Mouse (Mus musculus) liver, embryonic 14.5 days (tissue): ENCODE data around the gene Atg16l2. TPM values are rescaled to one million over a fixed set of nuclear protein-coding genes. Genes with fewer than 3 reads are reported as not detected.

ENCODE experiments used
- ATAC-seq: fragments of 200-750 bp; cut with Nextera tagmentation; 2 replicates; pipeline ENCODE4 v1.8.0; 2017; ENCODE audit warnings: moderate number of reproducible peaks, mild to moderate bottlenecking, moderate library complexity; ENCODE audit not compliant: insufficient read depth
- DNase-seq, 3 experiments: peaks; one replicate each; pipeline ENCODE4 v3.0.0-alpha.2; 2012 to 2013; ENCODE audit warnings: low read depth in 3 of 3, low spot score in 3 of 3
- H3K27ac ChIP-seq: fragments of 300-500 bp; sonication (generic); 2 replicates; pipeline ENCODE4 v1.5.1; 2014; ENCODE audit warnings: moderate library complexity, mild to moderate bottlenecking, control low read depth, inconsistent platforms
- H3K27me3 ChIP-seq: fragments of 300-500 bp; sonication (generic); 2 replicates; pipeline ENCODE4 v1.6.1; 2014; ENCODE audit warnings: mild to moderate bottlenecking, low read length, moderate library complexity; ENCODE audit not compliant: control insufficient read depth, insufficient read depth
- H3K36me3 ChIP-seq: fragments of 300-500 bp; sonication (generic); replicated peaks from 2 replicates; pipeline ENCODE4 v1.6.1; 2014; ENCODE audit warnings: low read depth; ENCODE audit not compliant: control insufficient read depth, insufficient read depth
- H3K4me1 ChIP-seq, 2 experiments: fragments of 200-500 bp in 1 of 2; fragments of 300-500 bp in 1 of 2; sonication (generic) in 1 of 2; replicated peaks; 2 replicates each; pipeline ENCODE4 v1.6.1; 2012 to 2014; ENCODE audit warnings: antibody characterized with exemption in 1 of 2, inconsistent platforms in 1 of 2, low read length in 1 of 2; ENCODE audit not compliant: control insufficient read depth in 2 of 2, insufficient read depth in 2 of 2
- H3K4me2 ChIP-seq: fragments of 300-500 bp; sonication (generic); 2 replicates; pipeline ENCODE4 v1.6.1; 2014; ENCODE audit warnings: low read depth, mild to moderate bottlenecking, control low read depth, moderate library complexity
- H3K4me3 ChIP-seq, 2 experiments: fragments of 200-500 bp in 1 of 2; fragments of 300-500 bp in 1 of 2; sonication (generic) in 1 of 2; 2 replicates each; pipeline ENCODE4 v1.5.1; 2012 to 2014; ENCODE audit warnings: low read depth in 2 of 2, low read length in 2 of 2, mild to moderate bottlenecking in 2 of 2, control low read depth in 1 of 2, inconsistent platforms in 1 of 2, moderate library complexity in 1 of 2; ENCODE audit not compliant: insufficient read depth in 1 of 2
- H3K9ac ChIP-seq: fragments of 300-500 bp; sonication (generic); replicated peaks from 2 replicates; pipeline ENCODE4 v1.6.1; 2014; ENCODE audit warnings: mild to moderate bottlenecking, control low read depth, moderate library complexity
- H3K9me3 ChIP-seq: fragments of 300-500 bp; sonication (generic); 2 replicates; pipeline ENCODE4 v1.6.1; 2016; ENCODE audit warnings: low read length, mixed read lengths; ENCODE audit not compliant: control insufficient read depth
- CTCF ChIP-seq: IDR thresholded peaks from 2 replicates; pipeline ENCODE4 v1.5.1; 2016; ENCODE audit warnings: antibody characterized with exemption, low read depth, control low read depth
- EP300 ChIP-seq: IDR thresholded peaks from 2 replicates; pipeline ENCODE4 v1.6.1; 2016; ENCODE audit warnings: antibody characterized with exemption, low read depth
- WGBS: fragments of 180-500 bp; shearing (Covaris S2); extraction: QIAGEN DNeasy Blood & Tissue Kit; methylation state at CpG from one replicate; pipeline ENCODE4 v1.1.7; 2014; ENCODE audit not compliant: insufficient replicate concordance; 5-methylcytosine and 5-hydroxymethylcytosine counted together
- polyA plus RNA-seq, 2 experiments: library from polyadenylated mRNA; depleted of rRNA in 1 of 2; stranded (reverse) in 1 of 2; unstranded in 1 of 2; fragments of >200 nt; fragmentation: Nextera tagmentation in 1 of 2; extraction: Ambion mirVana in 1 of 2; gene quantifications; 2 replicates each; pipeline versions ENCODE4 v1.2.1 to v1.2.3; 2012 to 2014

Gene Atg16l2
- polyA plus RNA-seq, 2 experiments = 1.8 to 3.1 TPM

DNA sequence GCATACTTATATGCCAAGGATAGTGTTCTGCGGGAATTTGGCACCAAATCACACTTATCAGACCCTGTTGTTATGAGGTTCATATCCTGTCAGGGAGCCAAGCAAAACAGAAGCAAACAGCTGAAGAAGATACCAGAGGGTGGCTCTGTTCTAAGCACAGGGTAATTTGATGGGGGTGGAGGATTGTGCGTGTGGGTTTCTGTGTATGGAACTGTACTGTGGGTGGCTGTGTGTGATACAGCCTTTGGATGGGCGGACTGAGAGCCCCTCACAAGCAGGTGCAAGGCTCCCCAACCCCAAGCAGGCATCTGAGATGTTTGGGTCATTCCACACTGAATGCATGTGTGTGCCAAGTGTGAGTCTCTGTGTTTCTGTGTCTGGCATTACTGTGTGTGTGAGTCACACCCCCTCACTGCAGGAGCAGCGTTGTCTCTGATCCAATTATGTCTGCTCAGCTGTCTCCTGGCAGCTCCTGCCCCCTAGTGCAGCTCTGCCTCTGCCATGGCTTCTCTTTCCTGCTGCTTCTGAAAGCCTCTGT is 26.6 kb upstream of the Atg16l2 start:
- DNase-seq (no peak), ATAC-seq (no peak)
- H3K36me3 ChIP-seq = no peaks in the 10 kb centered on the region; the same call in 1 of the 2 replicates
- H3K27ac ChIP-seq = no peak overlapping the region
- H3K9me3 ChIP-seq = no peaks in the 10 kb centered on the region
- no peaks in the 10 kb centered on the region for H3K27me3 ChIP-seq
- H3K9ac ChIP-seq = no peak overlapping the region
- no peak overlapping the region for H3K4me3 ChIP-seq
- 64% methylated on average over 4 of the region's 4 CpGs for WGBS
- peaks cover 3 to 13% of the 10 kb centered on the region in 2 experiments; a peak in 3 of 4 replicates for H3K4me1 ChIP-seq
- H3K4me2 ChIP-seq = no peak overlapping the region
- no peak for TF ChIP-seq CTCF

DNA sequence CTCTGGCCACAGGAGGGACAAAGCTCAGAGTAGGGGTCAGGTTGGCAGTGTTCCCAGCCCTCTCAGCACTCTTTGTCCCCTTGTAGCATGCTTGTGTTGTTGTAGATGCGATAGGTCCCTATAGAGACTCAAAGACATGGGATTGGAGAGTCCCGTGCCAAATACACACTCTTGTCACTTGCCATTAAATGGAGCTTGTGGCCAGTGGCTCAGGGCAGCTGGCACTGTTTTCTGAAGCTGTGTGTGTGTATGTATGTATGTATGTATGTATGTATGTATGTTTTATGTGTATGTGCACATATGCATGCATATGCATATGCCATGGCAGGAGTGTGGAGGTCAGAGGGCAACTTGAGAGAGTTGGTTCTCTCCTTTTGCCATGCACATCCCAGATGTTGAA is 25.7 kb upstream of the Atg16l2 start:
- DNase-seq = no peak
- Histone ChIP-seq H3K4me1 (peaks cover 3 to 22% of the 10 kb centered on the region in 2 experiments; a peak in 3 of 4 replicates), H3K4me2 (no peak overlapping the region), H3K9me3 (no peaks in the 10 kb centered on the region), H3K27me3 (no peaks in the 10 kb centered on the region), H3K36me3 (no peaks in the 10 kb centered on the region; the same call in 1 of the 2 replicates), H3K27ac (no peak overlapping the region), H3K4me3 (no peak overlapping the region), H3K9ac (no peak overlapping the region)
- no peak for ATAC-seq
- WGBS = 73% methylated on average over 2 of the region's 2 CpGs
- TF ChIP-seq CTCF (no peak), EP300 (no peak)

- DNase-seq (no peak), ATAC-seq (no peak)
- Histone ChIP-seq H3K4me3 (no peak overlapping the region), H3K27ac (no peak overlapping the region), H3K9me3 (no peaks in the 10 kb centered on the region), H3K36me3 (no peaks in the 10 kb centered on the region; the same call in 1 of the 2 replicates), H3K4me1 (peaks cover 3 to 28% of the 10 kb centered on the region in 2 experiments; a peak in 3 of 4 replicates), H3K9ac (no peak overlapping the region), H3K27me3 (no peaks in the 10 kb centered on the region), H3K4me2 (no peak overlapping the region; the same call in 1 of the 2 replicates)
- no peak for TF ChIP-seq EP300
- no peak for TF ChIP-seq CTCF
- 59% methylated on average over 5 of the region's 5 CpGs for WGBS
Measured at GRCm38 (mm10) chr7:101327263-101327662, 25.2 kb upstream of the Atg16l2 start.

DNA sequence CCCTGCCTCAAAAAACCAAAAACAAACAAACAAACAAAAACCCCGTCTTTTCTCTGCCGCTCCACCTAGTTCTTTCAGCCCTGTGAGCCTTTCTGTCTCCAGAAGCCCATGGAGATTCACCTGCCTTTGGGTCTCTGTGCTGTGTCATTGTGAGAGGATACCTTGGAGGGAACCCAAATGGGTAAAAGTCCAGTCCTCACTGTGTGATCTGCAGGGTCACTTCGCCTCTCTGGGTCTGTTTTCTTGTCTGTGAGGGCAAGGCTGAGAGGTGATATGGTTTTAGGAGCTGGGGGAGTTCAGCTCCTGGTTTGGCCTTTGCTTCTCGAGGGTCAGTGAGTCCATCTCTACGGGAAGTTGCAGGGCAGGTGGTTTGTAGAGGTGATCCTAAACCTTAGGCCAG is 24.0 kb upstream of the Atg16l2 start:
- no peak overlapping the region; the same call in 1 of the 2 replicates for H3K4me2 ChIP-seq
- DNase-seq (no peak), ATAC-seq (no peak)
- 65% methylated on average over 5 of the region's 5 CpGs for WGBS
- H3K4me1 ChIP-seq = peaks cover 3 to 30% of the 10 kb centered on the region in 2 experiments; a peak in 3 of 4 replicates
- no peaks in the 10 kb centered on the region for H3K9me3 ChIP-seq
- TF ChIP-seq EP300 = no peak
- no peak for TF ChIP-seq CTCF
- no peak overlapping the region for H3K9ac ChIP-seq
- H3K36me3 ChIP-seq = no peaks in the 10 kb centered on the region; the same call in 1 of the 2 replicates
- no peak overlapping the region for H3K4me3 ChIP-seq
- H3K27me3 ChIP-seq = no peaks in the 10 kb centered on the region
- H3K27ac ChIP-seq = no peak overlapping the region

DNA sequence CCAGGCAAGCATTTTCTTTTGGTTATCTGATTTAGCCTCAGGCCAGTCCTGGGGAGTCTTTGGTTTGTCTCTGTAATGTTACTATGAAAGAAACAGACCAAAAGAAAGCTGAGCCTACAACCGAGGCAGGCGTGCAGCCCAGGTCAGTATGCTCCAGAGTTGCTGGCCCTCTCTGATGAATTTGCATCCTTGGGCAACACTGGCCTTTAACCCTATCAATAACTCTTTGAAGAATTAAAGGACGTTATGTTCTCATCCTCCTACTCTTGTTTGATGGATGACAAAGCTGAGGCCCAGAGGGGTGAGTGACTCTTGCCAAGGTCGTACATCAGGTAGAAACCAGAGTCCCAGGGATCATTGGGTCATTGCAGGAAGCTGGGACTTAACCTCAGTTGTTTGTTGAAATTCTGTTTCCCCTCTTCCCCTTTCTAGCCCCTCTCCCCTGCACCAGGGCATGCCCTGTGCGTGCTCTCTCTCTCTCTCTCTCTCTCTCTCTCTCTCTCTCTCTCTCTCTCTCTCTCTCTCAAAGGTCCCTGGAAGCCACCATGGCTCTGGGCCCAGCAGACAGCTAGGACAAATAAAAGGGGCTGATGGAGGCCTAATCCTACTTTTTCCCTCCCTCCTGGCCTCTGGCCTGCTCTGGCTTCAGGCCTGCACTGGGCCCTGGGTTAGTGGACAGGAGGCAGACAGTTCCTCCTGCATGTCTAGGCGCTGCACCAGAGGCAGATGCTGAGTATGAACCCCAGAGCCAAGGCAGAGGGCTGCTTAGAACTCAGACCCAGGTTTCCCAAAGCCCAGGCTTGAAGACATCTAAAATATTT is 22.3 kb upstream of the Atg16l2 start:
- H3K9ac ChIP-seq = no peak overlapping the region
- peaks cover 11 to 43% of the 10 kb centered on the region in 2 experiments for H3K4me1 ChIP-seq
- H3K4me3 ChIP-seq = no peak overlapping the region
- H3K27ac ChIP-seq = no peak overlapping the region; the same call in 1 of the 2 replicates
- WGBS = 60% methylated on average over 6 of the region's 6 CpGs
- H3K27me3 ChIP-seq = no peaks in the 10 kb centered on the region
- peak in 1 of 3 experiments; percentile 40 for DNase-seq
- peak; percentile 2; the same call in 1 of the 2 replicates for ATAC-seq
- TF ChIP-seq CTCF (no peak), EP300 (no peak)
- H3K9me3 ChIP-seq = no peaks in the 10 kb centered on the region
- H3K36me3 ChIP-seq = no peaks in the 10 kb centered on the region; the same call in 1 of the 2 replicates
- peak overlapping the region; percentile 76; the same call in 1 of the 2 replicates for H3K4me2 ChIP-seq
